Mouse (Mus musculus) thymus, postnatal 36 days (tissue): ENCODE results near the gene Tgm1.
A peak's percentile ranks its signal among the peaks of the same experiment; 100 is the strongest.

ENCODE experiments used
- DNase-seq, 2 experiments: peaks; one replicate each; pipeline ENCODE4 v3.0.0; 2022; ENCODE audit warnings: mixed read lengths in 2 of 2

Tgm1 gene

GRCm38 (mm10) chr14:55671833-55672740, 41.6 kb downstream of the Tgm1 start, which contains the start of the genes Gmpr2 and Nedd8:
Gene Gmpr2 (plus strand): TSS chr14:55671941.
Gene Nedd8 (minus strand): TSS chr14:55672124.
- peak; percentile 86 to 88 for DNase-seq

GRCm38 (mm10) chr14:55671486-55671832, 42.3 kb downstream of the Tgm1 start:
- no peak for DNase-seq

- no peak for DNase-seq
These were observed 53.1 kb downstream of the Tgm1 start for GRCm38 (mm10) chr14:55660636-55661035.

GRCm38 (mm10) chr14:55659960-55660573, 53.7 kb downstream of the Tgm1 start, which contains the start of gene Mdp1:
Gene Mdp1 (minus strand): TSS chr14:55660508.
- peak; percentile 73 to 78 for DNase-seq

- no peak for DNase-seq
These were observed 55.7 kb downstream of the Tgm1 start for GRCm38 (mm10) chr14:55658011-55658410.

GRCm38 (mm10) chr14:55656935-55657334, 56.8 kb downstream of the Tgm1 start:
- DNase-seq = no peak

GRCm38 (mm10) chr14:55651528-55651927, 62.2 kb downstream of the Tgm1 start:
- peak; percentile 32 to 59 for DNase-seq
